In genomic region chr9:49143841-49144240, GRCm38 (mm10) we compare ENCODE assay signal across 22 mouse cellular contexts.
A peak's percentile ranks its signal among the peaks of the same experiment; 100 is the strongest.
DNase-seq lines count a peak whose midpoint lies in the region; ATAC-seq and TF ChIP-seq lines count a peak whose summit lies in the region.
"Had no signal": no experiment of that assay in that cellular context is flagged by ENCODE, and none has a peak within 500 bp of the region (broad histone marks: within the 10 kb centered on the region; RNA-seq: fewer than 3 reads in every experiment).

No protein-coding gene starts in this region.

- ATAC-seq in embryonic facial prominence, embryonic 14.5 days (ENCODE audit: low read depth): no peak
- ATAC-seq in midbrain, embryonic 11.5 days (ENCODE audit: low FRiP score): no peak
- no peak for ATAC-seq in midbrain, postnatal 0 days (ENCODE audit: low FRiP score)
- ATAC-seq in hindbrain, embryonic 12.5 days (ENCODE audit: low FRiP score): no peak
- ATAC-seq: activated CD4-positive, CD25-positive, alpha-beta regulatory T cell, adult 4 months; CD4-positive, CD25-positive, alpha-beta regulatory T cell, adult 4 months; Patski had no signal

- H3K9ac ChIP-seq in embryonic facial prominence, embryonic 14.5 days (ENCODE audit: low read depth, low read length): no peak overlapping the region
- H3K9ac ChIP-seq in midbrain, embryonic 11.5 days (ENCODE audit: low read length): no peak overlapping the region
- H3K9ac ChIP-seq in midbrain, postnatal 0 days (replicated peaks; ENCODE audit: low read length, poor library complexity, severe bottlenecking): no peak overlapping the region
- no peak overlapping the region for H3K9ac ChIP-seq in CH12.LX (ENCODE audit: insufficient read depth, low read depth)
- no peak overlapping the region for H3K9ac ChIP-seq in hindbrain, embryonic 12.5 days

- dilution Hi-C loops in CH12.LX (cut with MboI; ENCODE audit: extremely low pct_ligation_motif_present, extremely low pct_unique_long_range_greater_than_20kb, low sequenced_read_pairs): no loop called here

- no peak for TF ChIP-seq RAD21 in CH12.LX (IDR thresholded peaks at IDR 0.05; ENCODE audit: low read depth, low read length)

- no peak overlapping the region for H3K27ac ChIP-seq in embryonic facial prominence, embryonic 14.5 days (replicated peaks; ENCODE audit: low read depth, low read length)
- H3K27ac ChIP-seq in embryonic facial prominence, embryonic 10.5 days (replicated peaks): no peak overlapping the region
- H3K27ac ChIP-seq in midbrain, embryonic 11.5 days (ENCODE audit: low read depth, low read length): no peak overlapping the region
- H3K27ac ChIP-seq in midbrain, postnatal 0 days (ENCODE audit: low read depth, low read length): no peak overlapping the region
- H3K27ac ChIP-seq in CH12.LX (ENCODE audit: insufficient read depth, low read depth): no peak overlapping the region
- H3K27ac ChIP-seq in hindbrain, embryonic 12.5 days: no peak overlapping the region

- no peak overlapping the region for H3K4me3 ChIP-seq in embryonic facial prominence, embryonic 14.5 days (ENCODE audit: low read depth, low read length)
- H3K4me3 ChIP-seq in embryonic facial prominence, embryonic 10.5 days: no peak overlapping the region
- no peak overlapping the region for H3K4me3 ChIP-seq in midbrain, embryonic 11.5 days (ENCODE audit: low read depth, low read length)
- H3K4me3 ChIP-seq in midbrain, postnatal 0 days (ENCODE audit: low read depth, low read length): no peak overlapping the region
- no peak overlapping the region for H3K4me3 ChIP-seq in CH12.LX (replicated peaks in 1 of 3; ENCODE audit: low read depth in 2 of 3, low read length in 2 of 3, poor library complexity in 1 of 3)
- H3K4me3 ChIP-seq in hindbrain, embryonic 12.5 days: no peak overlapping the region

- H3K9me3 ChIP-seq in embryonic facial prominence, embryonic 14.5 days (ENCODE audit: control insufficient read depth, low read length): no peaks in the 10 kb centered on the region
- no peaks in the 10 kb centered on the region for H3K9me3 ChIP-seq in embryonic facial prominence, embryonic 10.5 days
- no peaks in the 10 kb centered on the region for H3K9me3 ChIP-seq in midbrain, embryonic 11.5 days (ENCODE audit: control insufficient read depth, low read length)
- H3K9me3 ChIP-seq in midbrain, postnatal 0 days (ENCODE audit: low read length): no peaks in the 10 kb centered on the region
- H3K9me3 ChIP-seq in CH12.LX (replicated peaks; ENCODE audit: low read length): no peaks in the 10 kb centered on the region
- H3K9me3 ChIP-seq in hindbrain, embryonic 12.5 days (replicated peaks): no peaks in the 10 kb centered on the region
- H3K9me3 ChIP-seq: G1E had no signal

- H3K27me3 ChIP-seq in embryonic facial prominence, embryonic 14.5 days (replicated peaks; ENCODE audit: control insufficient read depth, insufficient read depth, low read length): no peaks in the 10 kb centered on the region
- H3K27me3 ChIP-seq in embryonic facial prominence, embryonic 10.5 days (replicated peaks; ENCODE audit: low read depth, poor library complexity, severe bottlenecking): no peaks in the 10 kb centered on the region
- no peaks in the 10 kb centered on the region for H3K27me3 ChIP-seq in midbrain, embryonic 11.5 days (ENCODE audit: control insufficient read depth, insufficient read depth, low read length)
- no peaks in the 10 kb centered on the region for H3K27me3 ChIP-seq in midbrain, postnatal 0 days (ENCODE audit: insufficient read depth, low read length)
- peaks cover 8% of the 10 kb centered on the region for H3K27me3 ChIP-seq in CH12.LX (replicated peaks)
- H3K27me3 ChIP-seq in hindbrain, embryonic 12.5 days: no peaks in the 10 kb centered on the region

- H3K4me2 ChIP-seq in embryonic facial prominence, embryonic 14.5 days (ENCODE audit: low read depth, low read length): no peak overlapping the region
- H3K4me2 ChIP-seq in midbrain, embryonic 11.5 days: no peak overlapping the region
- no peak overlapping the region for H3K4me2 ChIP-seq in midbrain, postnatal 0 days (ENCODE audit: low read depth, low read length, poor library complexity, severe bottlenecking)
- no peak overlapping the region for H3K4me2 ChIP-seq in CH12.LX (ENCODE audit: insufficient read depth, low read depth, poor library complexity, severe bottlenecking)
- H3K4me2 ChIP-seq in hindbrain, embryonic 12.5 days (replicated peaks): no peak overlapping the region

- no peaks in the 10 kb centered on the region for H3K4me1 ChIP-seq in embryonic facial prominence, embryonic 14.5 days (ENCODE audit: control insufficient read depth, insufficient read depth, low read length)
- no peaks in the 10 kb centered on the region for H3K4me1 ChIP-seq in embryonic facial prominence, embryonic 10.5 days
- no peaks in the 10 kb centered on the region for H3K4me1 ChIP-seq in midbrain, embryonic 11.5 days (ENCODE audit: control insufficient read depth, insufficient read depth, low read length)
- no peaks in the 10 kb centered on the region for H3K4me1 ChIP-seq in midbrain, postnatal 0 days (ENCODE audit: insufficient read depth, low read length)
- peaks cover 0 to 5% of the 10 kb centered on the region in 2 experiments; a peak in 2 of 4 replicates for H3K4me1 ChIP-seq in CH12.LX (ENCODE audit: control insufficient read depth in 1 of 2, insufficient read depth in 2 of 2)
- no peaks in the 10 kb centered on the region for H3K4me1 ChIP-seq in hindbrain, embryonic 12.5 days

- intact Hi-C loops in heart, postnatal 10 days (cut with DNase I): no loop called here

- no peaks in the 10 kb centered on the region for H3K79me2 ChIP-seq in CH12.LX (replicated peaks; ENCODE audit: control insufficient read depth, extremely low read depth, insufficient read depth, poor library complexity, severe bottlenecking)

- peak; percentile 5 for DNase-seq in embryonic facial prominence, embryonic 14.5 days (ENCODE audit: low spot score)
- DNase-seq in embryonic facial prominence, embryonic 10.5 days (ENCODE audit: low spot score): no peak
- peak; percentile 55 for DNase-seq in heart, adult 11 months
- DNase-seq in heart, postnatal 10 days: no peak
- DNase-seq in midbrain, embryonic 11.5 days (ENCODE audit: low spot score, missing footprints): peak; percentile 75
- DNase-seq in midbrain, postnatal 0 days (ENCODE audit: low spot score): no peak
- peak; percentile 3 for DNase-seq in CH12.LX (ENCODE audit: extremely low read depth)
- DNase-seq: adrenal gland, adult 2 months; adrenal gland, adult 8-10 months; adrenal gland, postnatal 10 days; adrenal gland, postnatal 14 days; adrenal gland, postnatal 25 days; adrenal gland, postnatal 36 days; B cell, adult 2 months; cerebellum, adult 11 months; cerebellum, adult 11-12 months; cerebellum, adult 18-20 months had no signal

- in situ Hi-C loops in CH12.LX (cut with MboI; ENCODE audit: low pct_ligation_motif_present, low pct_unique_long_range_greater_than_20kb, low sequenced_read_pairs): no loop called here

- no peak for TF ChIP-seq CTCF in midbrain, postnatal 0 days (IDR thresholded peaks at IDR 0.05)
- no peak for TF ChIP-seq CTCF in CH12.LX (conservative IDR thresholded peaks at IDR 0.05 in 1 of 2, IDR thresholded peaks at IDR 0.05 in 1 of 2; ENCODE audit: low read depth in 2 of 2, low read length in 2 of 2)

- no peaks in the 10 kb centered on the region for H3K36me3 ChIP-seq in embryonic facial prominence, embryonic 14.5 days (ENCODE audit: control insufficient read depth, insufficient read depth, low read length)
- no peaks in the 10 kb centered on the region for H3K36me3 ChIP-seq in embryonic facial prominence, embryonic 10.5 days (replicated peaks)
- H3K36me3 ChIP-seq in midbrain, embryonic 11.5 days (ENCODE audit: control insufficient read depth, insufficient read depth, low read length): no peaks in the 10 kb centered on the region
- no peaks in the 10 kb centered on the region for H3K36me3 ChIP-seq in midbrain, postnatal 0 days (ENCODE audit: insufficient read depth, low read length)
- H3K36me3 ChIP-seq in CH12.LX (replicated peaks in 1 of 2; ENCODE audit: control insufficient read depth in 1 of 2, insufficient read depth in 1 of 2, low read length in 1 of 2): no peaks in the 10 kb centered on the region
- no peaks in the 10 kb centered on the region for H3K36me3 ChIP-seq in hindbrain, embryonic 12.5 days
- H3K36me3 ChIP-seq: G1E had no signal

- no peak for TF ChIP-seq EP300 in CH12.LX (IDR thresholded peaks at IDR 0.05; ENCODE audit: low read length)

- WGBS in embryonic facial prominence, embryonic 14.5 days: 80% methylated on average over 3 of the region's 3 CpGs
- WGBS in embryonic facial prominence, embryonic 10.5 days: 84% methylated on average over 3 of the region's 3 CpGs
- 88% methylated on average over 3 of the region's 3 CpGs for WGBS in midbrain, embryonic 11.5 days
- 91% methylated on average over 3 of the region's 3 CpGs for WGBS in midbrain, postnatal 0 days
- 82% methylated on average over 3 of the region's 3 CpGs for WGBS in hindbrain, embryonic 12.5 days

- no peak for TF ChIP-seq POLR2A in CH12.LX (IDR thresholded peaks at IDR 0.05; ENCODE audit: low read depth, low read length)

TF ChIP-seq in CH12.LX, 34 proteins besides CTCF, POLR2A, EP300 and RAD21:
- TF ChIP-seq JUND (conservative IDR thresholded peaks at IDR 0.05; ENCODE audit: low read depth, low read length) (no peak), NELFE (IDR thresholded peaks at IDR 0.05; ENCODE audit: low read depth, low read length) (no peak), MEF2A (IDR thresholded peaks at IDR 0.05; ENCODE audit: borderline replicate concordance, low read depth, low read length) (no peak), ZKSCAN1 (IDR thresholded peaks at IDR 0.05; ENCODE audit: borderline replicate concordance, low read depth, low read length) (no peak), ZNF384 (IDR thresholded peaks at IDR 0.05; ENCODE audit: low read depth, low read length) (no peak), MXI1 (IDR thresholded peaks at IDR 0.05; ENCODE audit: low read depth, low read length) (no peak), NRF1 (IDR thresholded peaks at IDR 0.05; ENCODE audit: low read depth, low read length) (no peak), ZC3H11A (IDR thresholded peaks at IDR 0.05; ENCODE audit: low read depth, low read length) (no peak), SIN3A (IDR thresholded peaks at IDR 0.05; ENCODE audit: low read length) (no peak), HCFC1 (IDR thresholded peaks at IDR 0.05; ENCODE audit: low read depth, low read length) (no peak), SMC3 (IDR thresholded peaks at IDR 0.05; ENCODE audit: low read depth, low read length) (no peak), MYC (IDR thresholded peaks at IDR 0.05; ENCODE audit: low read depth, low read length) (no peak), IRF4 (IDR thresholded peaks at IDR 0.05; ENCODE audit: low read depth, low read length) (no peak), PAX5 (IDR thresholded peaks at IDR 0.05; ENCODE audit: low read length) (no peak)

Comparison
In these comparisons a context has a peak if more than half of its experiments do, and no peak if none do; other contexts are left out.
1. DNase-seq: peak in embryonic facial prominence, embryonic 14.5 days (single experiment), heart, adult 11 months (single experiment), midbrain, embryonic 11.5 days (single experiment) and CH12.LX (single experiment); none in embryonic facial prominence, embryonic 10.5 days (single experiment), heart, postnatal 10 days (0 of 2) and midbrain, postnatal 0 days (single experiment).